Mouse (Mus musculus): Measurements from ENCODE around the gene Gpr183.

Gpr183 gene

DNA sequence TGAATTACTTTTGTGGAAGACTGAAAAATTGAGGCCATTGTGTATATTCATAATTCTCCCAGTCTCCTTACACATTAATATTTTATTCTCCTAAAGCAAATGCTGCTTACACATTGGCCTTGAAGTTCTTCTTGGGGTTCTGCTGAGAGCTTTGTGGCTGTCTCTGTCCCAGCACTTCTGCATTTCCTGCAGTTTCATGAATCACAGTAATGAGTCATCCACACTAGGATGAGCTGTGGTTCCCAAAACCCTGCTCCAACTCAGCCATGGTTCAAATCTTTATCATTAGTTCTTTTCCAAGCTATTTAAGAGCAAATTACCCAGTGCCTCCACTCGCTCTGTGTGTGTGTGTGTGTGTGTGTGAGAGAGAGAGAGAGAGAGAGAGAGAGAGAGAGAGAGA lies 22.3 kb upstream of the Gpr183 start:
- DNase-seq: no peak

DNA sequence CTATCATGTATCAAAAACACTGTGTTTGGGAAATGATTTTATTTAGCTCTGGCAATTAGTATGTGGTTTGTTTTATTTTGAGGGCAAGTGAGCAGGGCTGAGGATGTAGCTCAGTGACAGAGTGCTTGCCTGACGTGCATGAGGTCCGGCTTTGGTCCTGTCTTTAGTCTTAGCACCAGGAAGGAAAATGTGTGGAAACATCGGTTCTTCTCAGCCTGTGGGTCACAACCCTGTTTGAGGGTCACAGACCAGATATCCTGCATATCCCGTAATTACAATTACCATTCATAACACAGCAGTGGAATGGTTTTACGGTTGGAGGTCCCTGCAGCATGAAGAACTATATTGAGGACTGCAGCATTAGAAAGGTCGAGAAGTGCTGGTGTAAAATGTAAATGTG lies 21.0 kb upstream of the Gpr183 start:
- no peak for DNase-seq

DNA sequence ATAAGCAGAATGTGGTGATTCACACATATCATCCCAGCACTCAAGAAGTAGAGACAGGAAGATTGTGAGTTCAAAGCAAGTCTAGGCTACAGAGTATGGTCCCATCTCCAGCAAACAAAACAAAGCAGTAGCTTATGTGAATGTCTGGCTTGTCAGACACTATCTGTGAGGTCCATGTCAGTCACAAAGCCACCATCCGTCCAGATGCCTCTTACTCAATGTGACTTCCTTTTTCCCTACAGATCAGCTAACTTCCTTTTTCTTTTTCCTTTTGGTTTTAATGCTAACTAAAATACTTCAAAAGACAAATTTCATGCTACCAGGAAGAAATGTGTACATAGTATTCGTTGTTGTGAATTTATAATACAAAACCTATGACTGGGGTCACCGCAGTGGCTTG lies 20.5 kb upstream of the Gpr183 start:
- no peak for DNase-seq

GRCm38 (mm10) chr14:121983009-121983933 lies 18.3 kb upstream of the Gpr183 start:
- DNase-seq: no peak

GRCm38 (mm10) chr14:121981531-121981930 lies 16.5 kb upstream of the Gpr183 start:
- no peak for DNase-seq

DNA sequence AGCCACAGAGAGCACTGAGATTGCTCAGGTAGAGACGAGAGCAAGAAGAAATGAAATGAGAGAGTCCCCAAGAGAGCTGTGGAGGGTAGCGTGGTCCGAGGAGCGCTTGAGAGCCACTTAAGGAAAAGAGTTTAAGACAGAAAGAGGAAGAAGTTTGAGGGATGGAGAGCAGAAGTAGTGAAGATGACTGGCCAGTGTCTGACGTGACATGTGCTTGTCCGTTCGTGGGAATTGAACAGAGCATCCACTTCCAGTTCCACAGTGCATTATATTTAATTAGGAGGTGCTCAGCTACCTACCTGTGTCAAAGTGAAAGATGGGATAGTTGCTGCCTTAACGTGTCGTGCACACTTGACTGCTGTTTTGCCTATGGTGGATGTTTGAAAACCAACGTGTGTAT lies 8.1 kb upstream of the Gpr183 start:
- no peak for DNase-seq

- DNase-seq: no peak
Measured at GRCm38 (mm10) chr14:121970402-121970801, 5.4 kb upstream of the Gpr183 start.

DNA sequence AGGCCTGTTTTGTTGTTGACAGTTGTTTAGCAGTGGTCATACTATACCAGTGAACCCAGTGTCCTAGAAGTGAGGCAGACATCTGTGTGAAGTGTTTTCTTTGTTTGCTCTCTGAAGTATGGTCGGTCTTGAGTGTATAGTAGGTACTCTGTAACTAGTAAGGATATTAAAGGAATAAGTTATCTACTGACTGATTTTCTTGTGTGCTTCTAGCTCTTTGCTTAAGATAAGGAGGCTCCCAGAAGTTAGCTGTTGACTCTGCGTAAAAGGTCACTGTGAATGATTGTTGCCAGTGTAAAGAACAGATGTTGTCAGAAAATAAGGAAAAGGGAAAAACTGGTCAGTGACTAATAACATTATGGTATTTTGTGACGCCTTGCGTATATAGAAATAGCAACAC lies 2.1 kb upstream of the Gpr183 start:
- no peak for DNase-seq

GRCm38 (mm10) chr14:121965461-121965860 lies 466 bp upstream of the Gpr183 start:
- no peak for DNase-seq

DNA sequence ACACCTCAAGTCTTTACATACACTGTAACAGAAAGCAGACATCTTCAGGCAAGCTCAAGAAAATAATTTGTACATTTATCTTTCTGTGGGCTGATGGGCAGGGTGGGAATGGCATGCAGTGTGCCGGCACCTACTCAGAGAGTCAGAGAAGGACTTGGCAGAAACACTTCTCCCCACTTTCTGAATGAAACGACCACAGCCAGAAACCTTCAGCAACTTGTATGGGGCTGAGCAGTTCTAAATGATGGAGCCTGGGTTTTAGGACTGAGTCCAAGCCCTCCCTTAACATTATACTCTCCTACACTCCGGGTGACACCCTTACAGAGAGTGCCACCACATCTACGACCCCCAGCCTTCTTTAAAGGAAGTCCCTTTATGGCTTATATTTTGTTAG lies 1.1 kb downstream of the Gpr183 start:
- DNase-seq: no peak

GRCm38 (mm10) chr14:121963251-121963941 lies 1.6 kb downstream of the Gpr183 start:
- no peak for DNase-seq

GRCm38 (mm10) chr14:121962128-121962890 lies 2.7 kb downstream of the Gpr183 start:
- no peak for DNase-seq

- no peak for DNase-seq
Measured at GRCm38 (mm10) chr14:121961496-121962127, 3.4 kb downstream of the Gpr183 start.

DNA sequence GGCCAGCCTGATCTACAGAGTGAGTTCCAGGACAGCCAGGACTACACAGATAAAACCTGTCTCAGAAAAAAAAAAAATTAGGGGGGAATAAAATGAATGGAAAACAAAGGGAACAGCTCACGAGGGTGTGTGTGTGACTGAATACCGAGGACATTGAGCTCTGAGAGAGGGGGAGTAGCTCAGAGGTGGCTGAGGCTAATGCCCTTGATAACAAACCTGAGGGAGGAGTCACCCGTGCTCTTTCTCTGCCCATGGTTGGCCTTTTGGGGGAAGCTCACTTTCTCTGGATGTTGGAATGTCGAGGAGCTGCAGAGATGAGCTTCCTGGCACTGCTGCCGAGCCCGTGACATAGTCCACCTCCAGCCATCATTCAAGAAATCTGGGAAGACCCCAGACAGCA lies 4.0 kb downstream of the Gpr183 start:
- DNase-seq: no peak

DNA sequence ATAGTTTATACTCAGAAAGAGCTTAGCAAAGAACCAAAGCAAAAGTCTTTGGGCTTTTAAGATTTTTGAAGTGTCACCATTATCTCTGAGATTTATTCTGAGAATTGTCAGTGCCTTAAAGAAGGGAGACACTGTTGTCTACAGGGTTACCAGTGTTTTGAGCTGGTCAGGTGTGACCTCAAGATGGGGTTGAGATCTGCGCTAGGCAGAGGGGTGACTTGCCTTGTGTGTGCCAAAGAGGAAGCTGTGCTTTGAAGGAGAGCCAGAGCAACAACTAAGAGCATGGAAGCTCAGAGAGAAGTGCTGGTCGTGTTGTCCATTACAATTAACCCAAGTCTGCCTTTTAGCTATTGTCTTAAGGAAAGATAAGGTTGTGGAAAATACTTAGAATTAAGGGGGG lies 4.5 kb downstream of the Gpr183 start:
- DNase-seq: no peak

- DNase-seq: no peak
Measured at GRCm38 (mm10) chr14:121960031-121960430, 5.0 kb downstream of the Gpr183 start.

DNA sequence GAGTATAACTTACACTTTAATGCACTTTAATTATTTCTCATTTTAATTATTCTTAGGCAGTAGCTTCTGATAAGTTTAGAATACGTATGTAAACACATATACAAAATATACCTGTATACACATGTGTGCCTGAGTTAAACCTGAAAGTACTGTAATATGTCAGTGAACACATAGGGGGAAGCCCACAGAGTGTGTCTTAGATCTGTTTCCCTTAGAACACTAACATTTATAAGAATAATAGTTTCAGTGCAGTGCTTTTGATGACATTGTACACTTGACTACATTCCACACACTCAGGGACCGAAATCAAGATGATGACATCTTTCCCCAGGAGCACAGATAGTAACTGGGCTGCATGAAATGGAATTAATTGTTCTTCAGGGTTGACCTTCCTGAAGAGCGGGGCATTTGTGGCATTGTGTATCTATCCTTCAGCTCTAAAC lies 5.4 kb downstream of the Gpr183 start:
- no peak for DNase-seq

DNA sequence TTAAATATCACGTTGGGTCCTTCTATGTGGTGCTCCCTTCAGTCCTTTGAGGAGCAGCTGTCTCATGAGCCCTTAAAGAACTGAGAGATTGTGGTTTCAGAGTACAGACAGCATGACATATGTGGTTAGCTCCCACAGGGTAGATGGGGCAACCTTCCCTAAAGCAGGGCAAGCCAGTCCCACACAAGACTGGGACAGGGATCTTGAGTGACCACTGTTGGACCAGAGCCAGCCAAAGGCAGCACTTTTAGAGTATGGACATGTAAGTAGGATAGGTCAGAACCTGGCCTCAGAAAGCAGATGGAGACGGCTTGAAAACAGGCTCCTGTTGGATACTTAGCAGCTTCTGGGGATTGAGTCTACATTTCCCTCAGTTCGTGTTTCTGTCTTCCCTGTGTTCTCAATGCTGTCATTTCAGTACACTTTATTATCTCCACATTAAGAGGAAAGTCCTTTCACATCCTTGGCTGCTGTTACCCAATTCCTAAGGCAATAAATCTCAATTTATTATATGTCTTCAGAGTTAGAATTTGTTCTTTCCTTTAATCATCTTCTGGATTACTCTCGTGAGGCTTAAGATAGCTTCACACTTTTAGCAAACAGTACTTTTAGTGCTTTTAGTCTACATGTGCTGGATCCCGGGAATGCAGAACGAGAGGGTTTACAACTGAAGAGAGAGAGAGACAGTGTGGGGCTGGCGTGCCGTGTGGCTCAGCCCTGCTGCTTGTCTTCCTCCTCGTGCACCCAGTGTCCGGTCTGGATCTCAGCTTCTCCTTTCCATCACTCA lies 6.1 kb downstream of the Gpr183 start:
- DNase-seq: no peak

DNA sequence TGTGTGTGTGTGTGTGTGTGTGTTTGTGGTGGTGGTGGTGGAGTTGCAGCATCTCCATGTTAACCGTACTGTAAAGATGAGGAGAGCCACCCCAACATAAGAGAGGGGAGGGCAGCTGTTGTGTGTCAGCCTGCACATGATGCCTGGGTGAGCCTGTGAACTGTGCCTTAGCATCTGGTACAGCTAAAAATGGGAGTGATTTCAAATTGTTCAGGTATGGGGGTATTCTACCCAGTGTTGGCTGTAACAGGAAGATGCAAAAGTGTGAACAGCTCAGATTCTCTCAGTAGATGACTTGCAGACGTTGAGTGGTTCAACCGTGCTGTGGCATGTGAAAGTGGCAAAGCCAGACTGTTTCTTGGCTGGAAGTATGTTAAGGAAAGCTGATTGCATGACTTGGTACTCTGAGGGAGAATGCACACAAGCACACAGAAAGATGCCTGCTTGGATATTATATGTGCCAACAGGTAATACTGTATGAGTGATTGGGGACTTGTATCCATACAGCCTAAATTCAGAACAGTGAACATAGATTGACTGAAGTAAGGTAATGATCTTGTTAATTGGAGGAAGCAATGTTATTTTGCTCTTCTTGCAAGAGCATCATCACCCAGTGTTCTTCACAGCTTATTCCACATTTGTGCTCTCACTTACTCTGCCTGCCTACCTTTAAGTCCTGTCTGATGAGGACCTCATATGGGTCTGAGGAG lies 6.8 kb downstream of the Gpr183 start:
- no peak for DNase-seq

- no peak for DNase-seq
Measured at GRCm38 (mm10) chr14:121957176-121957871, 7.7 kb downstream of the Gpr183 start.

GRCm38 (mm10) chr14:121956291-121956690 lies 8.7 kb downstream of the Gpr183 start:
- no peak for DNase-seq
